Mouse (Mus musculus): ENCODE measurements at regions not wholly inside any gene's neighbourhood (a gene's known extent, or its start where the extent isn't known, plus 50 kb on each side); places are given as distances from the start of the nearest gene placed in this dataset.
"Not testable (repeated sequence)": the region's sequence is repeated elsewhere in the genome, so short reads cannot be mapped to it uniquely, and the experiment has no call there.

DNA sequence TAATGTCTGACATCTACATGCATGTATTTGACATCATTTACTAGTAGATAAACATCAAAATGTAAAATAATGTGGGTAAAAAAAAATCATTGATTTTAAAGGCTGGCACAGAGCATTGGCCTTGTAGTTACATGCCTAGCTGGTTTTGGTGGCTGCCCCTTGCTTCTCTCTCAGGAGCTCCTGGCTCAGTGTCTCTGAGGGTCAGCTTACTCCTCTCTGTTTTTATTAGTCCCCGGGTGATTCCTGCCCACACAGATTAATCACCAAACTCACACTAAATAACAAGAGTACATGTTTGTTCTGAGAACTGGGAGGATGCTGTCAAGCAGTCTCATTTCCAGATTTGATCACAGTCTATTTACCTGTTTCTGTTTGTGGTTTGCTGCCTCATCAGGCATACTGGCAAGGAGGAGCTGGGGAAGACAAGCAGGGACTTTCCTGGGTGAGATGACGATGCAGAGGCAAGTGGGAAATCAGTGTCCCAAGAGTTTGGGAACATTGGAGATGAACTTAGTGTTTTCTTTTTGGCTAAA, 422.7 kb upstream of the Htr2a start:
- no peak for DNase-seq

GRCm38 (mm10) chr14:74219761-74220160, 420.9 kb upstream of the Htr2a start:
- no peak for DNase-seq

DNA sequence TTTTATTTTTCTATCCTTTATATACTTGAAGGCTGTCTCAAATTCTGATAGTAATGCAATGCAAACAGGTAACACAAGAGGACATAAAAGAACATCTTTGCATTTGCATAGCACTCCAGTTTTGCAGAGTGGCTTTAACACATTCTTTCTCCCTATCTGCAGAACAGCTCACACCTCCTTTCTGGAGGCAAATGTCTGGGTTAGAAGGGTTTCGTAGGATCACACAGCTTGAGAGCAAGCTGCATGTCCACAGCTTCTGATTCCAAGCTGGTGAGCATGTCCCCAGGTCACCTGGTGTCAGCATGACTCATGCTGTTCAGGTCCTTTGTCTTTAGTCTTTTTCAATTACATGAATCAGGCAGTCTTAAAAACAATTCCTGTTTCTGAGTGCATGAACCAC, 418.5 kb upstream of the Htr2a start:
- DNase-seq: no peak

GRCm38 (mm10) chr14:74229560-74230187, 411.0 kb upstream of the Htr2a start:
- no peak for DNase-seq

DNA sequence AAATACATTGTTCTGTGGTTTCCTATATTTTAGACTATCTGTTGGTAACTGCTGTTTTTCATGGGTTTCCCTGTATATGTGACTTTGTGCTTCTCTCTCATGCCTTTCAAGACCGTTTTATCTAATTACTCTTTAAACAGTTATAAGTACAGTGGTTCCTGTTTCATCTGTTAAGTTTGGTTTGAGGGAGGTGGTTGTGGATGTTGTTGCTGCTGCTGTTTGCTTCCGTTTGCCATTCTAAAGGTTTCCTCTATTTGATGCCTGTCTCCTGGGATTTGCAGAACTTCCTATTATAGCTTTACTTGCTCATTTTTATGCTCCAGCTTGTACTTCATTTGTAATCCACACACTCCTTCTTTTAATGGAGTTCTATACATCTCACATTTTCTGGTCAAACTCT, 400.4 kb upstream of the Htr2a start:
- no peak for DNase-seq

- no peak for DNase-seq
These were observed 391.3 kb upstream of the Htr2a start for GRCm38 (mm10) chr14:74249263-74249878.

- no peak for DNase-seq
These were observed 390.6 kb upstream of the Htr2a start for GRCm38 (mm10) chr14:74250021-74250420.

DNA sequence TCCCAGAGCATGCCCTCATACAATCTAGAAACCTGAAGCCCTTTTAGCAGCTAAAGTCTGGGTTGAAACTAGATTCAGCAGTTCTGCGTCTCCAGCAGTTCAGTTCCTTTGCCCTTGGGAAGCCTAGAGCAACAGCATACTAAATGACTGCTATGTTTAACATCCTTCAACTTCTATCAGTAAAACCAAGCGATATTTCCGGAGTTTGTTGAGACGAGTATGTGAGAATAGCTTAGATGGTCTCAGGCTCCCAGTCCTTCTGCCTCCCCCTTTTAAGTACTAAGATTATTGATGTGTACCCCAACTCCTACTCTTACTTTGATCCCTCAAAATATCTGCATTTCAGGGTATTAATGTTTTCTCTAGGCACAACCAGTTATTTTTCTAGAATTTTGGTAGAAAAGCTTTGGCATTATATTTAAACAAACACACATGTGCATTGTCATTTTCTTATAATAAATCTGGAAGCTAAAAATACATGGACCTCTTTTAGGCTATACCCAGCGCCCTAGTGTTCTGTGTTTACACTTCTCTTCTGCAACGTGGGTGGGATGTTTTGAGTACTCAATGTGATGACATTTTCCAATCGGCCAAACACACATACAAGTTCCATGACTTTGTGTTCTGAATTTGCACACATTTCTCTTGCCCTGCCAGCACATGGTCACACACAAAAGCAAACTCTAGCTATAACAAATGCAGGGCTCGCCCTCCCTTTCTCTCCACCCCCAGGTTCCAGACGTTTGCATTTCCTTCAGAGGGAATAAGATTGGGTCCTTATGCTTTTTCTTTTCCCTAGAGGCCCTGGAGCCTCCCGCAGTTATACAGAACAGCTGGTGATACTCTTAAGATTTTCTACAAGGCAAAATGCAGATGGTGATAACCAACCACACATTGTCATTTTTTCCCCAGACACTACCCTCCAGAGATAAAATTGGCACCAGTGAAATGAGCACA, 388.2 kb upstream of the Htr2a start:
- DNase-seq: no peak

- DNase-seq: no peak
These were observed 385.6 kb upstream of the Htr2a start for GRCm38 (mm10) chr14:74255000-74255399.

DNA sequence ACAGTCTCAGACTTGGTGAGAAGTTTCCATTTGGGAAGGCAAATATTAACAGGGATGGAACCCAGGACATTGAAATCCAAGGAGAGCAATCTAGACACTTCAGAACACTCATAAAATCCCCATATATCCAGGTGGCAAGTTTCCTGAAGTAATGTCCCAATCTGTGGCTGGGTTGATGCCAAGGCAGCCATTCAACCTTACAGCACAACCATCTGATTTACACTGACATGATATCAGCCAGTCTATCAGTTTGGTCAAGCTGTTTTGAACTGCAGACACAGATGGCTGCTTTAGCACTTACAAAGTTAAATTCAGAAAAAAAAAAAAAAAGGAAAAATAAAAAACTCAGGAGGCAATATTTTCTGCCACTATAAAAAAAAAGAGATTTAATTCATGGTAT, 381.2 kb upstream of the Htr2a start:
- no peak for DNase-seq

GRCm38 (mm10) chr14:74267086-74267485, 373.6 kb upstream of the Htr2a start:
- DNase-seq: no peak

DNA sequence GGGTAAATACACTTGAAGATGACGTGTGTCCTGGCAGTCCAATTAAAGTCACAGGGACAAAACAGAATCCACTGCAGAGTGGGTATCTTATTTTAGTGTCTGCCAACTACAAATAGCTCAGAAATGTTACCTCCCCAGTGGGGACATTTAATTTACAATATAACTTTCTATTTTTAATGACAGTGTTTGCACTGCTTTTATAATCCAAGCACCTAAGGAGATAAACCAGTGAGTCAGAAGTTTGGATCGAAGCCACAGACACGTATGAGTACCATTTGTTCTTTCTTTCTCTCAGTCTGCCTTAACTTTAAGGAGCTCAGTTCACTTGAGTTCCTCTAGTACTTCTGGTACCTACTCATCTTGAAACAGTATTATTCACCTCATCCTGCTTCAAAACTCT, 346.1 kb upstream of the Htr2a start:
- DNase-seq: no peak

DNA sequence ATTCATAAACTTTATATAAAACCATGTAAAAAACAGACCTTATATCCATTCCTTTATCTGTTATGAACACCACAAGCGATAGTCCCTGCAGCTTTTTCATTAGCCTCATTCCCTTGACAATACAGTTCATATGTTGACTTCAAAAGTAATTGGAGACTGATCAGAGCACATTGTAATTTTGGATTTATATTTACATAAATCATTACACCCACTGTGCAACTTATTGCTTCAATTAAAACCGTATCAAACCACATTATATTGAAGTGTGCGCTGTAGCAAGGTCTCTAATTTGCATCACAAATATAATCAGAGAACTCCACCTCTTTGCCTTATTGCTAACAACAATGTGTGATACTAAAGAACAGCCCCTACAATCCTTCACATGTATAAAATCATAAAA, 336.2 kb upstream of the Htr2a start:
- DNase-seq: no peak

DNA sequence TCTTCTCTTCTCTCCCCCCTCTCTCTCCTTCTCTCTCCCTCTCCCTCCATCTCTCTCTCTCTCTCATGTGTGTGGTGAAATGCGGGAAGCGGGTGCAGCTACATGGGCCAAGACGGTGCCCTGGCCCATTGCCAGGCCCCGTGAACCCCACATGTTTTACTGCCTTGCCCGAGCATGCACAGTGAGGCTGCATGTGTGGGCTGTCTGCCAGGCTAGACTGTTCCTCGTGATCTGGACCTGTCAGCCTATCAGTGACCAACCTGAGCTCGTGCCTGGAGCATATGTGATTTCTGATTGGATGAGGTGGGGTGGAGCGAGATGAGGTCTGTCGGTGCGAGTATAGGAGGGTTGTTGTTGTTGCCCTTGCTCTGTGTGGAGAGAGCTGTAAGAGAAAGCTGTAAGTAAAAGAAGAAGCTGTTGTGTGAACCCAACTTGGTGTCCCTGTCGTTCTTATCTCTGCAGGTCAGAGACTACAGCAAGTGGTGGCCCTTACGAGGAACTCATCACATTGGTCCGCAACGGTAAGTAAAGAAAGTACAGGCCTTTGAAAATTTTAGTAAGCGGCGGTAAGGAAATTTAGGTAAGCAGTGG, 333.8 kb upstream of the Htr2a start:
- no peak for DNase-seq

DNA sequence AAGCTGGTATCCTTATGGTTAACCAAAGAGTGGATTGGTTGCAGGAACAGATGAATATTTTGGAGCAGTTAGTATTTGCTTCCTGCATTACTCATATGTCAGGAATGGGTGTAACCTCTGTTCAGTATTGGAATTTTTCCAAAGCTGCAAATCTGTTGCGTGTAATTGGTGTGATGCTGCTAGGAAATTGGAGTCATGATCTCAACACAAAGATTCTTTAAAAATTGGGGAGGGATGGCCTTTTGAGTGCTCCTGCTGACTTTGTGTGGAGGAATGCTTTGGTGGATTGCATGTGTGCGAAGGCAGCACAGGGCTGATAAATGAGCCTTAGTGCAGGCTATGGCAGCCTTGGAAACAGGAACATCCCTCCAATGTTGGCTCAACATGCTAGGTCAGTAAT, 331.2 kb upstream of the Htr2a start:
- DNase-seq: not testable (repeated sequence)

DNA sequence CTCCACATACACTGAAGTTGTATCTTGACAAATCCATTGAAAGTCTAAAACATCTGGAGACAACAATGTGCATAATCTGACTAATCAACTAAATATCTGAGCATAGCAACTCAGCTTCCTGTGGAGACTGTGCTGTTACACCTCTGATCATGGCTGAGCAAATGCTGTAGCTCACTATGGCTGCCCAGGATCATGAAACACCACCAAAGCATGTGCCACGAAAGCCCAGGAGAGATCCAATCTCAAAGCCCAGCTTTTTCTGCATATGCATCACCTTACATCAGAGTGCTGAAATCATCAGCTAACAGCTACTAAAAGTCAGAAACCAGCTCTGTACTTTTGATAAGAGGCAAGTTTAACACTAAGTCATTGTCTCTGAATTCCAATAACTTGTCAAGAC, 313.3 kb upstream of the Htr2a start:
- DNase-seq: no peak

GRCm38 (mm10) chr14:74350751-74351150, 289.9 kb upstream of the Htr2a start:
- no peak for DNase-seq

- no peak for DNase-seq
These were observed 288.4 kb upstream of the Htr2a start for GRCm38 (mm10) chr14:74352286-74352685.

DNA sequence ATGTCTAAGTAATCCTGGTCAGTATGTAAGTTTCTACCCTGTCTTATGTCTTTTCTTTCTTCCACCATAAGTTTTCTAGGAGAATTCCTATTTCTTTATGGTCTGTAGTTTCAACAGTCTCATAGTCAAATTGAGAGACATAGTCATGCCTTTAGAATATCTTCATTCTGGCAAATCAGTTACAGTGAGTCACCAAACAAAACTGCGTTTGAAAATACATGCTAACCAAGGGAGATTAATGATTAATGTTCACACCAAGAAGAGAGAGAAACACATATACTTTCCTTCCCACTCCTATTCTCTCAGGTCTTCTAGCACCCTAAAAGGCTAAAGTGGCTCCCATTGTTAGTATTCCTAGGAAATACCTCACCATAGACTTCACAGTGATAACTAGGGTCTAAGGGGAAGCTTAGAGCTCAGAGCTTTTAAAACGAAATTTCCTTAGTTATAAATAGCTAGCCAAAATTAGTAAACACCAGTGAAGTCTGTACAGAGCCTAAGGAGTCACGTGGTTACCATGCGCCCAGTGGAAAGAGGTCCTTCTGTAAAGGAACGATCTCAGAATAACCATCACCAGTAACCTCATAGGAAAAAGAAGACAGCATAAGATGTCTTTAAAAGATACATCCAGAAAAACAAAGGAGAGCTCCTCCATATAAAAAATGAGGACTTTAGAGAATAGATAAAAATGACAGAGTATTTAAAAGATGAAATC, 281.8 kb upstream of the Htr2a start:
- no peak for DNase-seq

- DNase-seq: no peak
These were observed 280.7 kb upstream of the Htr2a start for GRCm38 (mm10) chr14:74359663-74360552.

- DNase-seq: no peak
These were observed 256.2 kb upstream of the Htr2a start for GRCm38 (mm10) chr14:74384481-74384880.

All from liver (tissue).